Mouse (Mus musculus) effector memory CD4-positive, alpha-beta T cell, adult 5 months (primary cell): Measurements from ENCODE around the gene Pla2g4e. TPM values are rescaled to one million over a fixed set of nuclear protein-coding genes. Genes with fewer than 3 reads are reported as not detected.

ENCODE experiments used
- polyA plus RNA-seq: library from polyadenylated mRNA; unstranded; fragments of 100-300 nt; shearing (Covaris generic); gene quantifications from one replicate; pipeline ENCODE4 v1.2.1, GENCODE M21; 2017

The Pla2g4e gene
- not detected for polyA plus RNA-seq

DNA sequence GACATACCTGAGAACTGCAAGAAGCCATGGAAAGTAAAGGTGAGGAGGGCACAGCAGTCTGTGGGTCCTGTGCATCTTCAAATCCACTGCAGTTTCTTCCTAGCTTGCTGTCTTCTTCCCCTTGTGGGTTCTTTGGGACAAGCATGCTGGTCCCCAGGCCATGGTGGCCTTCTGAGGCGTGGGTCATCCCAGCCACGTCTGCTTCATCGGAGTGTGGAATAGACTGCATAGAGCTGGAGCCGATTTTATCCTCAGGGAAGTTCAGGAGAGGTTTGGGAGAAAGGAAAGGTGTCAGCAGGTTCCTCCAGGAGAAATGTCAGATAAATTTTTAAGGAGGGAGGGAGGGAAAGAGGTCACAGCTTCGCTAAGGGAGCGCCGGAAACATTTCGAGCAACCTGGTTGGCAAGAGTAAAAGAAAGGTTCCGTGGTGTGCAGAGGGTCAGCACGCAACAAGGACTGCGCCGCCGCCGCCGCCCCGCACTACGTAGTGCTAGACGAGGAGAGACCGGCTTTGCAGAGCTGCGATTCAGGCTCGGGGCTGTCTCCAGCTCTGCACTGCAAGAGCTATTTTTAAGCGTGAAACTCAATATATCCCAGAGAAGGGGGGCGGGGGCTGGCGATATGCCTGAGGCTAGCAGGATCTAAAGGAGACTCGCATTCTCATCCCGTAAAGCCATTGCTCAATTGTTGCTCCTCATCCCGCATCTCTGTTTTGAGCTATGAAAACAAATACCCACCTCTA, at the start of gene Pla2g4e:
Gene Pla2g4e (minus strand): TSS at position 657 of the 742 bp plus-strand sequence.

DNA sequence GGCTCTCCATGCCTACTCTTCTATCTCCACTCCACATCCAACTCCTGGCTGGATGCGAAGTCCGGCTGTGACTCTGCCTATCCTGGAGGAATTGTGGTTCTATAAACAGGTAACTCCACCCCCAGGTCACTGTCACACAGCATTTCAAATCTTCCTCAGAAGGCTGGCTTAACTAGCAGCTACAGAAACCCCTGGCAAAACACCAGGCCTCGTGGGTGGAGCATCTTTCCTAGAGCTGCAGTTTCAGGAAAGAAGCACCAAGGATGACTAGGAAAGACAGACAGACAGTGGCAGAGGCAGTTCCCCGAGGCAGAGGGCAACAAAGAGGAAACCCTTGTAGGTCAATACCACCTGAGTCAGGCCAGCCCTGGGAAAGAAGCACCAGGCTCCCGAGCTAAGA, 43.9 kb upstream of the Pla2g4e start, which contains the start of gene Pla2g4d:
Gene Pla2g4d (minus strand): TSS at position 203 of the 400 bp plus-strand sequence.

DNA sequence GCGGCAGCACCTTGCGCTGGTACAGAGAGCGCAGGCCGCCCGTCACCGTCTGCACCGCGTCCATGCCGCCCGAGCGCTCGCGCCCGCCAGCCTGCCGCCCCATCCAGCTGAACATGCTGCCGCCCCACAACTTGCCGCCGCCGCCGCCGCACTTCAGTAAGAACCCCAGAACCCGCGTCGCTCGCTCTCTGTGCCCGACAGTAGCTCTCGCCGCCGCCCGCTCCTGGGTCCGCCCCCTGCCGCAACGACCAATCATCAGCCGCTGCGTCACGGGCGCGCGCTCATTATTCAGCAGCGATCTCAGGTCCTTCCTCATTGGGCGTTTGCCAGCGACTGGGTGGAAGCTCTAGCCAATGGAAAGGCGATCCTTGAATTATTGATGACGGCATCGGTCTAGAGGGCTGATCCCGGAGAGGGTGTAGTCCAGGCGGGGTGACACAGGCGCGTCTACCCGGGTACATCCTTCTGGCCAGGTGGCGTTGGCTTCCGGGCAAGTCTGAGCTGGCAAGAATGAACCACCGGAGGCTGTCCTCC, 90.7 kb downstream of the Pla2g4e start, which contains the start of gene Ehd4:
Gene Ehd4 (minus strand): TSS at position 246 of the 534 bp plus-strand sequence.

Other genes starting within 250 kb of the Pla2g4e start
- gene Jmjd7, start 217.9 kb downstream of the Pla2g4e start, polyA plus RNA-seq: 6.0 TPM
- 2.2 TPM for gene Gm28042, start 217.8 kb downstream of the Pla2g4e start, polyA plus RNA-seq
- gene Pla2g4b, start 211.9 kb downstream of the Pla2g4e start, polyA plus RNA-seq: 0.99 TPM
- 17.0 TPM for gene Ehd4, start 90.7 kb downstream of the Pla2g4e start, polyA plus RNA-seq
- not detected for gene Pla2g4d, start 43.9 kb upstream of the Pla2g4e start, polyA plus RNA-seq
- gene Pla2g4f, start 68.8 kb upstream of the Pla2g4e start, polyA plus RNA-seq: 0.16 TPM
- gene Vps39, start 107.8 kb upstream of the Pla2g4e start, polyA plus RNA-seq: 39.1 TPM
- 15.2 TPM for gene Ganc, start 158.6 kb upstream of the Pla2g4e start, polyA plus RNA-seq
- gene Tmem87a, start 158.8 kb upstream of the Pla2g4e start, polyA plus RNA-seq: 28.7 TPM
- gene Capn3, start 210.7 kb upstream of the Pla2g4e start, polyA plus RNA-seq: 1.1 TPM